Mouse (Mus musculus) hindbrain, embryonic 15.5 days (tissue): ENCODE data around the gene Nfasc. TPM values are rescaled to one million over a fixed set of nuclear protein-coding genes. Genes with fewer than 3 reads are reported as not detected.

ENCODE experiments used
- ATAC-seq: fragments of 200-750 bp; cut with Nextera tagmentation; 2 replicates; pipeline ENCODE4 v1.8.0; 2017; ENCODE audit warnings: low read depth, moderate number of reproducible peaks, moderate TSS enrichment; ENCODE audit not compliant: low FRiP score
- H3K27ac ChIP-seq: fragments of 300-500 bp; sonication (generic); replicated peaks from 2 replicates; pipeline ENCODE4 v1.5.1; 2015; ENCODE audit warnings: mild to moderate bottlenecking, inconsistent platforms
- H3K27me3 ChIP-seq: fragments of 300-500 bp; sonication (generic); 2 replicates; pipeline ENCODE4 v1.6.1; 2015; ENCODE audit warnings: control low read depth, inconsistent platforms
- H3K36me3 ChIP-seq: fragments of 300-500 bp; sonication (generic); 2 replicates; pipeline ENCODE4 v1.6.1; 2015; ENCODE audit warnings: control low read depth, inconsistent platforms
- H3K4me1 ChIP-seq: fragments of 300-500 bp; sonication (generic); replicated peaks from 2 replicates; pipeline ENCODE4 v1.6.1; 2015; ENCODE audit warnings: control low read depth, inconsistent platforms
- H3K4me2 ChIP-seq: fragments of 300-500 bp; sonication (generic); 2 replicates; pipeline ENCODE4 v1.6.1; 2015; ENCODE audit warnings: moderate library complexity, mild to moderate bottlenecking, inconsistent platforms
- H3K4me3 ChIP-seq: fragments of 300-500 bp; sonication (generic); 2 replicates; pipeline ENCODE4 v1.5.1; 2015; ENCODE audit warnings: mild to moderate bottlenecking, inconsistent platforms
- H3K9ac ChIP-seq: fragments of 300-500 bp; sonication (generic); 2 replicates; pipeline ENCODE4 v1.6.1; 2015; ENCODE audit warnings: inconsistent platforms
- H3K9me3 ChIP-seq: fragments of 300-500 bp; sonication (generic); 2 replicates; pipeline ENCODE4 v1.6.1; 2016; ENCODE audit warnings: control low read depth, inconsistent platforms
- WGBS: fragments of 180-500 bp; shearing (Covaris S2); methylation state at CpG from one replicate; pipeline ENCODE4 v1.1.7; 2015; 5-methylcytosine and 5-hydroxymethylcytosine counted together
- polyA plus RNA-seq: library from polyadenylated mRNA; unstranded; fragments of >200 nt; fragmentation: Nextera tagmentation; extraction: Ambion mirVana; gene quantifications from 2 replicates; pipeline ENCODE4 v1.2.1, GENCODE M21; 2015

Gene Nfasc
- polyA plus RNA-seq, 1 experiment from 2014 or later: 48.4 TPM

DNA sequence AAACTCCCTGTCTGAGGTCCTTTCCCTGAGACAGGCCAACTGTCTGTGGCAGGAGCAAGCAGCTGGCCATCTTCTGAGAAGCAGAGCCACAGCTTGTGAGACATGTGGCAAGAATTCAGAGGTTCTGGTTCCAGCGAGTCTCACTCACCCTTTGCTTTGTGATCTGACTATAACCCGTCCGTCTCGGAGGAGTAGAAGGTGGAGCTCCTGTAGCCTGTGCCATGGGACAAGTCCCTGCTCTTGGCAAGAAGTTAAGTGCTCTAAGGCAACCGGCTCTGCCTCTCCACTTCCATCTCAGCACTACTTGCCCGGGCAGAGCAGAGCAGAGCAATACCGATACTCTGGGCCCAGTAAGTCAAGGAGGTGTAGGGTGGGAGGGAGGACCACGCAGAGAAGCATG, 170.7 kb downstream of the Nfasc start:
- no peak overlapping the region for H3K4me2 ChIP-seq
- WGBS: 91% methylated on average over 8 of the region's 8 CpGs
- H3K9ac ChIP-seq: no peak overlapping the region
- H3K27me3 ChIP-seq: no peaks in the 10 kb centered on the region
- H3K9me3 ChIP-seq: no peaks in the 10 kb centered on the region
- peaks cover 17% of the 10 kb centered on the region for H3K4me1 ChIP-seq
- H3K4me3 ChIP-seq: no peak overlapping the region
- 0 out of 2 replicates have a peak overlapping the region, but pooled peaks have one; percentile 69 for H3K27ac ChIP-seq
- no peak for ATAC-seq
- H3K36me3 ChIP-seq: peaks cover 7% of the 10 kb centered on the region; the same call in 1 of the 2 replicates

DNA sequence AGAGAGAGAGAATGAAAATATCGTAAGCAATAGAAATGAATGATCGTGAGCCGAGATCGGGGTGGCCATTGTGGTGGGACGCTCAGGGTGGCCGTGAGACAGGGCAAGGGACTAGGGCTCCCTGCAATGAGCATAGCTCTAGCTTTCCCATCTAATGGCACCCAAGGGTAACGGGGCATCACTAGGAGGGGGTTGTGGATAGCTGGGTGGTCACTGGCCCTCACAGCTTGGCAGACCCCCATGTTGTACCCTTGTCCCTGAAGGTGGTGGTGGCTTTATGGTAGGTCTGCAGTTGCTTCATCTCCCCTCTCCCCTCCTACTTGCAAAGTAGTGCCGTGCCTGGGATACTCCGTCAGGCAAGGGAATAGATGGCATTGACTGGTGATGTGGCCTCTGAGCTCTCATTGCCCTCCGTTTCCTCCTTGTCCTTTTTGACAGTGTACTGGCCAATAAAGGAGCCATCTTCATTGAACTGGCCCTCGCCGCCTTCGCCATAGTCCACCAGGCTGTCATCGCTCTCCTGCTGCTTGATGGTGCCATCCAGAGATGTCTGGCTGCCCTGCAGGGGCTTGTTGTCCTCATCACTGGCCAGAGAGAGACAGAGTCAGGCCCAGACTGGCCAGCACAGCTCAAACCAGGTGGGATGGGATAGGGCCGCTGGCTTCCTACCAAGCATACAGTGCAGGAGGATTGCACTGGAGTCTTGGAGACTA, 171.4 kb downstream of the Nfasc start:
- H3K9ac ChIP-seq: no peak overlapping the region

GRCm38 (mm10) chr1:132569516-132569915, 172.1 kb downstream of the Nfasc start:
- Histone ChIP-seq H3K36me3 (peaks cover 7% of the 10 kb centered on the region; the same call in 1 of the 2 replicates), H3K9ac (no peak overlapping the region), H3K4me2 (no peak overlapping the region), H3K27ac (peak overlapping the region; percentile 69), H3K27me3 (no peaks in the 10 kb centered on the region), H3K9me3 (no peaks in the 10 kb centered on the region), H3K4me1 (peaks cover 17% of the 10 kb centered on the region), H3K4me3 (no peak overlapping the region)
- ATAC-seq: peak; percentile 41; the same call in 1 of the 2 replicates
- 61% methylated on average over 9 of the region's 9 CpGs for WGBS

More for the DNA sequence above, 171.4 kb downstream of the Nfasc start:
- no peak overlapping the region for H3K4me3 ChIP-seq
- no peaks in the 10 kb centered on the region for H3K27me3 ChIP-seq
- H3K27ac ChIP-seq: peak overlapping the region; percentile 69
- peaks cover 17% of the 10 kb centered on the region for H3K4me1 ChIP-seq
- peaks cover 7% of the 10 kb centered on the region; the same call in 1 of the 2 replicates for H3K36me3 ChIP-seq
- WGBS: 88% methylated on average over 15 of the region's 15 CpGs
- H3K9me3 ChIP-seq: no peaks in the 10 kb centered on the region
- no peak overlapping the region for H3K4me2 ChIP-seq
- no peak for ATAC-seq

DNA sequence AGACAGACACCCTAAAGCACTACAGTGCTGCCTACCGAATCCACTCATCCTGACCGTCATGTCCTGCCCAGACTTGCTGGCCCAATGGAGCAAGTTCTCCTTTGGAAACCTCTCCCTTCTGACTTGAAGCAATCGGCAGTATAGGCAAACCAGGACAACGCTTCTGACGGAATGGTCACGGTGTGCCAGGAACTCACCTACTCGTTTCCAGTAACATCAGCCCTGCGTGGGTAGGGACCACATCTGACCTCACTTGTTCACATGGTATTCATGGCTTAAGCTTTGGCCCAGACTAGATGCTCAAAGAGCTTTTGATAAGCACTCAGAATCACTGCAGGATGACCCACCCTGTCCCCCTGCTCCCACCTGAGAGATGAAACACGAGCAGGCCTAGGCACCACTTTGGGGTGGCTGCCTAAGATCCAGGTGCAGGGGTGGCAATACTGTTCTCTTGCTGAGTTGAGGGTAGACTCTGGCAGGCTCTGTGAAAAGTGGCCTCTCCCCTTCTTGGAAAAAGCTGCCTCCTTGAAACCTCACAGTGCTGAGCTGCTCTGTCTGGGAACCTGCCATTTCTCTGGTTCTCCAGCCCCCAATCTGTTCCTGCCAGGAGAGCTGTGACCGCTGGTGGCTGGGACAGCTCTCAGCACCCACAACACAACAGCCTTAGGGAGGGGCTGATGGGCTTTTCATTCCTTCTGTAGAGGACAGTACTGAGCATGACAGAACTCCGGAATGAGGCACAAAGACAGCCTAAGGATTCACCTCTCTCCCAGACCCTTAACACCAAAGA, 174.1 kb downstream of the Nfasc start:
- Histone ChIP-seq H3K27me3 (no peaks in the 10 kb centered on the region), H3K9ac (no peak overlapping the region), H3K4me3 (no peak overlapping the region), H3K9me3 (no peaks in the 10 kb centered on the region), H3K4me1 (peaks cover 20% of the 10 kb centered on the region), H3K36me3 (no peaks in the 10 kb centered on the region), H3K4me2 (no peak overlapping the region), H3K27ac (no peak overlapping the region)
- WGBS: 82% methylated on average over 11 of the region's 11 CpGs
- no peak for ATAC-seq

DNA sequence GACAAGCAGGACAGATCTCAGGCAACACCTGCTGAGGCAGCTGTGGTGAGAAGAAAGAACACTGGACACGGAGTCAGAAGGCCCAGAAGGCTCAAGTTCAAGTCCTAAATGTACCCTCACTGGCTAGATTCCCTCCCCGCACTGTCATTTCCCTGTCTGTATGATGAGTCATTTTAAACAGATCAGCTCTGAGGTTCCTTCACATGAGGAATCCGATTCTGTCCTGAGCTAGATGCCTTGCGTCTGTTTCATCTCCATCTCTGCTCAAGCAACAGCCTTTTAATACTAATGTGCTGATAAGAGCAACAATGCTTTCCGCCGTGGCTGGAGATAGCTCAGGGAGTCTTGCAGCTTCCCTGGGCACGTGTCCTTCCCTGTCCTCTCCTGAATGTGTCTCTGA, 175.8 kb downstream of the Nfasc start:
- H3K4me2 ChIP-seq: no peak overlapping the region
- H3K36me3 ChIP-seq: no peaks in the 10 kb centered on the region
- peaks cover 35% of the 10 kb centered on the region for H3K4me1 ChIP-seq
- H3K9me3 ChIP-seq: no peaks in the 10 kb centered on the region
- no peak overlapping the region for H3K4me3 ChIP-seq
- WGBS: 62% methylated on average over 7 of the region's 7 CpGs
- 0 out of 2 replicates have a peak overlapping the region, but pooled peaks have one; percentile 10 for H3K27ac ChIP-seq
- no peaks in the 10 kb centered on the region for H3K27me3 ChIP-seq
- H3K9ac ChIP-seq: no peak overlapping the region
- no peak for ATAC-seq

DNA sequence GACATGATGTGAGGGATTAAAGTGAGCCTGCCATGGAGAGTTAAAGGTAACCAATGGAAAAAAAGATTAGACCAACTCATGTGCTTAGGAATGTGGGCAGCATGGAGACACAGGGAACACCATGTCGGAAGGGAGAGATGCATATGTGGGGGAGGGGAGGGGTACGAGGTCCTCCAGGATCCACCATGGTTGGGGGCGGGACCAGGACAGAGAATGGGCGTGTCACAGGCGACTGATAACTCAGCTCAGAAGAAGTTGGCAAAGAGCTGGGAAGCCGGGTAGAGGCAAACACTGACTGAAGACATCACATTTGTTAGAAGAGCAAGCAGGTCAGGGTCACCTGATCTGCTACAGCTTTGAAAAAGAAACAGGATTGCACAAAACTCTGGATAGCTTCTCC, 176.7 kb downstream of the Nfasc start:
- H3K4me1 ChIP-seq: peaks cover 34% of the 10 kb centered on the region
- no peak overlapping the region for H3K9ac ChIP-seq
- H3K36me3 ChIP-seq: no peaks in the 10 kb centered on the region
- H3K27me3 ChIP-seq: no peaks in the 10 kb centered on the region
- H3K4me3 ChIP-seq: no peak overlapping the region
- WGBS: 30% methylated on average over 6 of the region's 6 CpGs
- no peaks in the 10 kb centered on the region for H3K9me3 ChIP-seq
- H3K4me2 ChIP-seq: no peak overlapping the region
- H3K27ac ChIP-seq: no peak overlapping the region
- no peak for ATAC-seq

GRCm38 (mm10) chr1:132562337-132562795, 179.2 kb downstream of the Nfasc start:
- ATAC-seq: 0 out of 2 replicates have a peak, but pooled peaks have one; percentile 35
- H3K4me1 ChIP-seq: peaks cover 49% of the 10 kb centered on the region
- 12% methylated on average over 10 of the region's 10 CpGs for WGBS

DNA sequence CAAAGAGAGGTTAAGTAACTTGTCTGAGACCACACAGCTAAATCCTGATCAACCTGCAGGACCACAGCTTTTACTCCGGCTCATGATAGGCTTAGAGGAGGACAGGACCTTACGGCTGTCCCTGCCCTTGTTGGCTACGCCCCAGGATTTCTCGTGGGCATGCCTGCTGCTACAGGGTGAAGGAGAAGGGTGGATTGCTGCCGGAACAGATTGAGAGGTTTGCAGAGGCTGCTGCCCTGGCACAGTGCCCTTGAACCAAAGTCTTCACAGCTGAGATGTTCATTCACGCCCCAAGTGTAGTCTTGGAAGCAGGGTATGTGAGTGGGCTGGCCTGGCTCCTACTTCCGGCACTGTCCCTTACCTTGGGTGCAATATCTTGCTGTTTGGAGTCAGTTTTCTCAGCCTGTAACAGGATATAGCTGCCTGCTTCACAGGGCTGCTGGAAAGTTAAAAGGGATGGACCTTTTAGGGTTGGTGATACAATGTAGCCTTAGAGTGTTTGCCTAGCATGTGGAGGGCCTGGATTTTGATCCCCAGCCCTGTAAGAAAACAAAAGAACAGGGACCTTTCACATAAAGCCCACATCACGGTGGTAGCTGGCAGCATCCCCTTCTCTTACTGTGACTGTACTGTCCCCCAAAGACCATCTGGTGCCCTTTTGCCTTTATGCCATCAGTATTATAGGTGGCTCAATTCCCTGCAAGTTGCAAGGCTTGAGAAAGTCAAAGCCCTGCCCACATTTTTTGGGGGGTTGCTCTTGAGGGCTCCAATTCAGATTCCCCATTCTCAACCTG, 180.5 kb downstream of the Nfasc start:
- Histone ChIP-seq H3K27me3 (no peaks in the 10 kb centered on the region), H3K9me3 (no peaks in the 10 kb centered on the region), H3K4me3 (no peak overlapping the region), H3K4me1 (peaks cover 50% of the 10 kb centered on the region), H3K9ac (no peak overlapping the region), H3K27ac (peak overlapping the region; percentile 73; the same call in 1 of the 2 replicates), H3K36me3 (no peaks in the 10 kb centered on the region), H3K4me2 (no peak overlapping the region)
- ATAC-seq: no peak
- WGBS: 47% methylated on average over 8 of the region's 8 CpGs

More at GRCm38 (mm10) chr1:132562337-132562795, 179.2 kb downstream of the Nfasc start:
- Histone ChIP-seq H3K9me3 (no peaks in the 10 kb centered on the region), H3K4me3 (no peak overlapping the region), H3K27me3 (no peaks in the 10 kb centered on the region), H3K27ac (peak overlapping the region; percentile 73), H3K9ac (no peak overlapping the region), H3K36me3 (no peaks in the 10 kb centered on the region), H3K4me2 (no peak overlapping the region)

GRCm38 (mm10) chr1:132559045-132559444, 182.6 kb downstream of the Nfasc start:
- no peaks in the 10 kb centered on the region for H3K9me3 ChIP-seq
- H3K36me3 ChIP-seq: no peaks in the 10 kb centered on the region
- WGBS: 6% methylated on average over 6 of the region's 6 CpGs
- H3K4me3 ChIP-seq: no peak overlapping the region
- no peak for ATAC-seq
- H3K9ac ChIP-seq: no peak overlapping the region
- peaks cover 50% of the 10 kb centered on the region for H3K4me1 ChIP-seq
- H3K4me2 ChIP-seq: no peak overlapping the region
- H3K27ac ChIP-seq: peak overlapping the region; percentile 74
- H3K27me3 ChIP-seq: no peaks in the 10 kb centered on the region

DNA sequence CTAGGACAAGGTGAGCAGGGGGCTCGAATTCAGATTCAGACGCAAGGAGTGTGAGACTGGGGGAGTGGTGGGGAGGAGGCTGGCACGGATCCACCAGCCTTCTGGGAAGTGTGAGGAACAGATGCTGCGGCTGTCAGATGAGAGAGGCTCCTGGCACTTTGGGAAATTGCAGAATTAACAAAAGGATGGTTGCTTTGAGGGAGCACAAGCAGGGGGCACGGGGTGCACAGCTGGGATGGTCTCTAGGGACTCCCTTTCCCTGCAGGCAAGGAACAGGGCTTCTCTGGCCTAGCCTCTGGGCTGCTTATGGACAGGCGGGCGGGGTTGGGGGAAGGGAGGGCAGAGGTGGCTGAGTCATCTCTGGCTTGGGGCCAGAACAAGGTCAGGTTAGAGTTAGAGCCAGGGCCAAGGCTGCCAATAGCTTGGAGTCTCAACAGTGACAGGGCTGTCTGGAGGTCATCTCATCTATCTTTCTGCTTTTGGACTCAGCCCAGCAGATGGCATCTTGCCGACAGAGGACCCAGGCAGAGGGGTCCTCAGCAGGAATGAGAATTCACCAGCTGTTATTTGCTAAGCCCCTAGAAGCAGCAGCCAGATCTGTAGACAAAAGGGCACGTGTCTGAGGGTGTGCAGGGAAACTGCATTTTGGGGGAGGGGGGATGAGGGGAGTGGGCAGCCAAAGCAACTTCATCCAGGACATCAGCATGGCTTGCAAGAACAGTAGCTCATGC, 183.5 kb downstream of the Nfasc start:
- no peaks in the 10 kb centered on the region for H3K9me3 ChIP-seq
- no peaks in the 10 kb centered on the region for H3K27me3 ChIP-seq
- no peak overlapping the region for H3K4me2 ChIP-seq
- H3K36me3 ChIP-seq: no peaks in the 10 kb centered on the region
- ATAC-seq: peak; percentile 74
- H3K27ac ChIP-seq: peak overlapping the region; percentile 74
- no peak overlapping the region for H3K9ac ChIP-seq
- 7% methylated on average over 9 of the region's 9 CpGs for WGBS
- peaks cover 50% of the 10 kb centered on the region for H3K4me1 ChIP-seq
- H3K4me3 ChIP-seq: no peak overlapping the region

GRCm38 (mm10) chr1:132543789-132544188, 197.8 kb downstream of the Nfasc start:
- H3K4me3 ChIP-seq: no peak overlapping the region
- no peak overlapping the region for H3K9ac ChIP-seq
- no peaks in the 10 kb centered on the region for H3K27me3 ChIP-seq
- no peaks in the 10 kb centered on the region for H3K9me3 ChIP-seq
- no peaks in the 10 kb centered on the region for H3K36me3 ChIP-seq
- no peak for ATAC-seq
- WGBS: 51% methylated on average over 8 of the region's 8 CpGs
- peaks cover 41% of the 10 kb centered on the region for H3K4me1 ChIP-seq
- H3K4me2 ChIP-seq: peak overlapping the region; percentile 77; the same call in 1 of the 2 replicates
- H3K27ac ChIP-seq: peak overlapping the region; percentile 86; the same call in 1 of the 2 replicates
